ENCODE assay signal across 8 mouse cellular contexts in genomic region chr9:20943911-20944310, GRCm38 (mm10). TPM values are rescaled to one million over a fixed set of nuclear protein-coding genes. Genes with fewer than 3 reads are reported as not detected.
DNase-seq lines count a peak whose midpoint lies in the region; ATAC-seq and TF ChIP-seq lines count a peak whose summit lies in the region.
"Had no signal": no experiment of that assay in that cellular context is flagged by ENCODE, and none has a peak within 500 bp of the region (broad histone marks: within the 10 kb centered on the region; RNA-seq: fewer than 3 reads in every experiment).

No protein-coding gene starts in this region.

- no peak overlapping the region for H3K9ac ChIP-seq in lung, postnatal 0 days (replicated peaks; ENCODE audit: low read depth)
- H3K9ac ChIP-seq in hindbrain, postnatal 0 days (replicated peaks; ENCODE audit: low read length), result 0 out of 2 replicates have a peak overlapping the region, but pooled peaks have one; percentile 9

- no peak for ATAC-seq in lung, postnatal 0 days
- ATAC-seq in hindbrain, postnatal 0 days, result 0 out of 2 replicates have a peak, but pooled peaks have one; percentile 27
- ATAC-seq in megakaryocyte progenitor cell, adult 5-6 weeks (replicated peaks; ENCODE audit: poor library complexity), result no peak

- no peak overlapping the region for H3K4me2 ChIP-seq in lung, postnatal 0 days (replicated peaks; ENCODE audit: low read depth, low read length)
- H3K4me2 ChIP-seq in hindbrain, postnatal 0 days (ENCODE audit: low read depth, low read length), result no peak overlapping the region

- peak; percentile 25 for TF ChIP-seq CTCF in lung, postnatal 0 days (IDR thresholded peaks at IDR 0.05)
- TF ChIP-seq CTCF in hindbrain, postnatal 0 days (IDR thresholded peaks at IDR 0.05; ENCODE audit: low read depth), result no peak

- H3K9me3 ChIP-seq in lung, postnatal 0 days (ENCODE audit: low read length), result no peaks in the 10 kb centered on the region
- H3K9me3 ChIP-seq in hindbrain, postnatal 0 days (ENCODE audit: low read length), result no peaks in the 10 kb centered on the region

- no peaks in the 10 kb centered on the region; the same call in 1 of the 2 replicates for H3K4me1 ChIP-seq in lung, postnatal 0 days (ENCODE audit: insufficient read depth, low read depth, low read length)
- no peaks in the 10 kb centered on the region for H3K4me1 ChIP-seq in hindbrain, postnatal 0 days (ENCODE audit: insufficient read depth, low read length)

- no peak overlapping the region for H3K27ac ChIP-seq in lung, postnatal 0 days (ENCODE audit: low read length)
- H3K27ac ChIP-seq in hindbrain, postnatal 0 days, result no peak overlapping the region

- no peak overlapping the region for H3K4me3 ChIP-seq in lung, postnatal 0 days (ENCODE audit: low read depth, low read length)
- no peak overlapping the region for H3K4me3 ChIP-seq in hindbrain, postnatal 0 days (ENCODE audit: low read length)

- no peaks in the 10 kb centered on the region for H3K27me3 ChIP-seq in lung, postnatal 0 days (replicated peaks; ENCODE audit: insufficient read depth, low read length)
- H3K27me3 ChIP-seq in hindbrain, postnatal 0 days (ENCODE audit: insufficient read depth, low read length), result no peaks in the 10 kb centered on the region

- DNase-seq in lung, postnatal 0 days (ENCODE audit: low spot score), result no peak
- DNase-seq in lung, adult 18-20 months, result no peak
- peak; percentile 48 for DNase-seq in embryo, embryonic 11 days
- no peak for DNase-seq in hindbrain, postnatal 0 days (ENCODE audit: low spot score)
- DNase-seq in retina, embryonic 14.5 days (ENCODE audit: low spot score), result peak; percentile 23
- DNase-seq in right cerebral cortex, postnatal 10 days (ENCODE audit: low spot score in 2 of 2), result no peak
- DNase-seq: kidney, adult 2 months had no signal

- WGBS in lung, postnatal 0 days, result 25% methylated on average over 2 of the region's 2 CpGs
- 12% methylated on average over 2 of the region's 2 CpGs for WGBS in hindbrain, postnatal 0 days

- H3K36me3 ChIP-seq in lung, postnatal 0 days (ENCODE audit: insufficient read depth, low read length), result peaks cover 19% of the 10 kb centered on the region; the same call in 1 of the 2 replicates
- peaks cover 28% of the 10 kb centered on the region for H3K36me3 ChIP-seq in hindbrain, postnatal 0 days (ENCODE audit: insufficient read depth, low read length)

- TF ChIP-seq EP300 in lung, postnatal 0 days (IDR thresholded peaks at IDR 0.05), result no peak

RNA-seq across cellular contexts. Expression of gene Dnmt1, which starts 15.8 kb away (rescaled TPM):
- 14.5 and 15.5 TPM in 2 replicates for polyA plus RNA-seq in lung, postnatal 0 days (2015; fragmentation: Nextera tagmentation; extraction: Ambion mirVana)
- 78.2 and 86.5 TPM in 2 replicates for total RNA-seq in hindbrain, postnatal 0 days (2014; rRNA removed)
- polyA plus RNA-seq in hindbrain, postnatal 0 days (2015; fragmentation: Nextera tagmentation; extraction: Ambion mirVana), result 36.1 and 36.2 TPM in 2 replicates
- total RNA-seq in megakaryocyte progenitor cell, adult 5-6 weeks (2015), result 109 and 114 TPM in 2 replicates
- 222 and 314 TPM in 2 replicates for total RNA-seq in megakaryocyte progenitor cell, adult 5-6 weeks (2017)

RNA-seq across cellular contexts. Expression of gene S1pr2, which starts 32.7 kb away (rescaled TPM):
- 60.8 and 62.3 TPM in 2 replicates for polyA plus RNA-seq in lung, postnatal 0 days (2015; fragmentation: Nextera tagmentation; extraction: Ambion mirVana)
- 3.4 and 6.0 TPM in 2 replicates for total RNA-seq in hindbrain, postnatal 0 days (2014; rRNA removed)
- polyA plus RNA-seq in hindbrain, postnatal 0 days (2015; fragmentation: Nextera tagmentation; extraction: Ambion mirVana), result 6.9 and 8.5 TPM in 2 replicates
- total RNA-seq in megakaryocyte progenitor cell, adult 5-6 weeks (2015), result 4.7 and 5.2 TPM in 2 replicates
- total RNA-seq in megakaryocyte progenitor cell, adult 5-6 weeks (2017), result 1.8 and 2.5 TPM in 2 replicates

RNA-seq across cellular contexts. Expression of gene Eif3g, which starts 45.5 kb away (rescaled TPM):
- 174 and 177 TPM in 2 replicates for polyA plus RNA-seq in lung, postnatal 0 days (2015; fragmentation: Nextera tagmentation; extraction: Ambion mirVana)
- 76.1 and 79.5 TPM in 2 replicates for total RNA-seq in hindbrain, postnatal 0 days (2014; rRNA removed)
- 225 and 236 TPM in 2 replicates for polyA plus RNA-seq in hindbrain, postnatal 0 days (2015; fragmentation: Nextera tagmentation; extraction: Ambion mirVana)
- 211 and 217 TPM in 2 replicates for total RNA-seq in megakaryocyte progenitor cell, adult 5-6 weeks (2015)
- 234 and 248 TPM in 2 replicates for total RNA-seq in megakaryocyte progenitor cell, adult 5-6 weeks (2017)

RNA-seq across cellular contexts. Expression of gene Ppan, which starts 55.9 kb away (rescaled TPM):
- polyA plus RNA-seq in lung, postnatal 0 days (2015; fragmentation: Nextera tagmentation; extraction: Ambion mirVana), result 20.9 and 22.1 TPM in 2 replicates
- total RNA-seq in hindbrain, postnatal 0 days (2014; rRNA removed), result 45.4 and 57.4 TPM in 2 replicates
- 36.8 and 44.1 TPM in 2 replicates for polyA plus RNA-seq in hindbrain, postnatal 0 days (2015; fragmentation: Nextera tagmentation; extraction: Ambion mirVana)
- 46.8 and 49.6 TPM in 2 replicates for total RNA-seq in megakaryocyte progenitor cell, adult 5-6 weeks (2015)
- total RNA-seq in megakaryocyte progenitor cell, adult 5-6 weeks (2017), result 147 and 151 TPM in 2 replicates

RNA-seq across cellular contexts. Expression of gene Mrpl4, which starts 58.6 kb away (rescaled TPM):
- 112 and 125 TPM in 2 replicates for polyA plus RNA-seq in lung, postnatal 0 days (2015; fragmentation: Nextera tagmentation; extraction: Ambion mirVana)
- total RNA-seq in hindbrain, postnatal 0 days (2014; rRNA removed), result 104 and 107 TPM in 2 replicates
- polyA plus RNA-seq in hindbrain, postnatal 0 days (2015; fragmentation: Nextera tagmentation; extraction: Ambion mirVana), result 117 and 124 TPM in 2 replicates
- 42.0 and 48.1 TPM in 2 replicates for total RNA-seq in megakaryocyte progenitor cell, adult 5-6 weeks (2015)
- total RNA-seq in megakaryocyte progenitor cell, adult 5-6 weeks (2017), result 44.1 and 50.7 TPM in 2 replicates

Comparison
In these comparisons a context has a peak if more than half of its experiments do, and no peak if none do; other contexts are left out.
1. DNase-seq: peak in embryo, embryonic 11 days (single experiment) and retina, embryonic 14.5 days (single experiment); none in lung, postnatal 0 days (single experiment), lung, adult 18-20 months (0 of 2), hindbrain, postnatal 0 days (single experiment) and right cerebral cortex, postnatal 10 days (0 of 2).